Mouse (Mus musculus) megakaryocyte progenitor cell, adult 5-6 weeks (primary cell): ENCODE measurements at regions not wholly inside any gene's neighbourhood (a gene's known extent, or its start where the extent isn't known, plus 50 kb on each side); places are given as distances from the start of the nearest gene placed in this dataset.
A peak's percentile ranks its signal among the peaks of the same experiment; 100 is the strongest.

Experiments
- ATAC-seq: replicated peaks from 2 replicates; pipeline ENCODE4 v1.8.0; 2016; ENCODE audit warnings: mild to moderate bottlenecking, moderate TSS enrichment, inconsistent platforms; ENCODE audit not compliant: poor library complexity

- ATAC-seq = no peak
Measured at GRCm38 (mm10) chr8:76038526-76038925, 590.0 kb downstream of the Iqcm start.

- no peak for ATAC-seq
Measured at GRCm38 (mm10) chr8:76052003-76052402, 603.5 kb downstream of the Iqcm start.

GRCm38 (mm10) chr8:76067721-76068120 lies 619.2 kb downstream of the Iqcm start:
- peak; percentile 80 for ATAC-seq

- no peak for ATAC-seq
Measured at GRCm38 (mm10) chr8:76072671-76073351, 624.3 kb downstream of the Iqcm start.

GRCm38 (mm10) chr8:76120587-76121145 lies 672.2 kb downstream of the Iqcm start:
- ATAC-seq = no peak

- ATAC-seq = no peak
Measured at GRCm38 (mm10) chr8:76127486-76127885, 679.0 kb downstream of the Iqcm start.

- ATAC-seq = no peak
Measured at GRCm38 (mm10) chr8:76137219-76137618, 688.7 kb downstream of the Iqcm start.

GRCm38 (mm10) chr8:76148681-76149080 lies 700.2 kb downstream of the Iqcm start:
- ATAC-seq = no peak

- ATAC-seq = no peak
Measured at GRCm38 (mm10) chr8:76182520-76182919, 716.7 kb upstream of the Nr3c2 start.

GRCm38 (mm10) chr8:76183836-76184235 lies 715.4 kb upstream of the Nr3c2 start:
- no peak for ATAC-seq

GRCm38 (mm10) chr8:76187293-76187692 lies 711.9 kb upstream of the Nr3c2 start:
- ATAC-seq = no peak

- ATAC-seq = no peak
Measured at GRCm38 (mm10) chr8:76211891-76212290, 687.4 kb upstream of the Nr3c2 start.

GRCm38 (mm10) chr8:76217819-76218580 lies 681.2 kb upstream of the Nr3c2 start:
- no peak for ATAC-seq

- no peak for ATAC-seq
Measured at GRCm38 (mm10) chr8:76230847-76231246, 668.4 kb upstream of the Nr3c2 start.

- no peak for ATAC-seq
Measured at GRCm38 (mm10) chr8:76249194-76249593, 650.0 kb upstream of the Nr3c2 start.

- no peak for ATAC-seq
Measured at GRCm38 (mm10) chr8:76252161-76253010, 646.9 kb upstream of the Nr3c2 start.
